Mouse (Mus musculus) cerebellum, adult 11 months (tissue): ENCODE data around the gene Kl.

ENCODE experiments used
- DNase-seq: peaks from one replicate; pipeline ENCODE4 v3.0.0; 2022

Gene Kl

DNA sequence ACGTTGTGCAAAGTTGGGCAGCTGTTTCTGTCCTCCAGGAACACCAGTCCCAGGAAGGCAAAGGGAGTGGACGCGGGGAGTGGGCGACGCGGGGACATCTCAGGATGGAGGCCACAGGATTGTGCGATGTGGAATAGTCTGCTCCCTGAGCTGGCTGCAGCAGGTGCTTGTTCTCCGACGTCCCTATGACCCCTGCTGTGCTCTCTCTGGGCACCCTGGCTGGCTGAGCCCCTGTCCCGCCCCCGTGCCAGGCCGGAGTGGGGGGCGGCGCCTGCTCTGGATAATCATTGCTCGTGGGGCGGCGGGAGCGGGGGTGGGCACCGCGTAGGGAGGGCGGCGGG is at the start of gene Kl:
Gene Kl (plus strand): TSS at position 280 of the 341 bp plus-strand sequence.
- no peak for DNase-seq

GRCm38 (mm10) chr5:150906053-150907040 is 46.1 kb upstream of the Kl start:
- no peak for DNase-seq

DNA sequence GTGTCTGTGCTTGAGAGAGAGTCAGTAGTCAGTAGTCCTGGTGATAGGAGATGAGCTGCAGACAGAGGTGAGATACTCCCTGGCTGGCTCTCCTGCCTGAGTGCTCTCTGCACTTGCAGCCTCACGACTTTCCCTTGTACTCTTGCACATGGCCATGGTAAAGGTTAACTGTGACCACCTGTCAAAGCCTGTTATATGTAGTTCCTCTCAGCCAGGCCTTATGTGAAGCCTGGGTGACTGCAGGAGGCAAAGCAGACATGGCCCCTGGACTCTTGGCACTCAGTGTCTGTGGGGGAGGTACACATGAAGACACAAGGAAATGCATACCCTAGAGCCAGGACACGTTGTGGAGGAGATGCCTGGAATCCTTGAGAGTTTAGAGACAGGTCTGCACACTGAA is 40.3 kb upstream of the Kl start:
- DNase-seq = no peak

DNA sequence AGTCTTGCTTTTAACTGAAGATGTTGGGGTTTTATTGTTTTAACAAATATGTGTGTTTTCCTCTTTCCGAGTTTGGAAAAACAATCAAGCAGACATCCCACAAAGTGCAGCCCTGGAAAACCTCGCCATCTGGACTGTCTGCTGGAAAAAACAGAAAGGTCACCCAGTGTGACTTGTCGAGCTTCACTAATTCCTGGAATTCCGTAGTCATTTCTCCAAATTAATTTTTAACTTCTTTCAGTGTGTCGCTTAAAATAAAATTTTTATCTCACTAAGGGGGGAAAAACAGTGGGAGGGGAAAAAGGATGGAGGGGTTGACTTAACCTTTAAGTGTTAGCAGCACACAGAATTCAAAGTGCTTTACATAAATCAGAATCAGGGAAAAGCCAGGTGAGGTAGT is 39.8 kb upstream of the Kl start:
- DNase-seq = no peak

GRCm38 (mm10) chr5:150915080-150916055 is 37.0 kb upstream of the Kl start:
- no peak for DNase-seq

DNA sequence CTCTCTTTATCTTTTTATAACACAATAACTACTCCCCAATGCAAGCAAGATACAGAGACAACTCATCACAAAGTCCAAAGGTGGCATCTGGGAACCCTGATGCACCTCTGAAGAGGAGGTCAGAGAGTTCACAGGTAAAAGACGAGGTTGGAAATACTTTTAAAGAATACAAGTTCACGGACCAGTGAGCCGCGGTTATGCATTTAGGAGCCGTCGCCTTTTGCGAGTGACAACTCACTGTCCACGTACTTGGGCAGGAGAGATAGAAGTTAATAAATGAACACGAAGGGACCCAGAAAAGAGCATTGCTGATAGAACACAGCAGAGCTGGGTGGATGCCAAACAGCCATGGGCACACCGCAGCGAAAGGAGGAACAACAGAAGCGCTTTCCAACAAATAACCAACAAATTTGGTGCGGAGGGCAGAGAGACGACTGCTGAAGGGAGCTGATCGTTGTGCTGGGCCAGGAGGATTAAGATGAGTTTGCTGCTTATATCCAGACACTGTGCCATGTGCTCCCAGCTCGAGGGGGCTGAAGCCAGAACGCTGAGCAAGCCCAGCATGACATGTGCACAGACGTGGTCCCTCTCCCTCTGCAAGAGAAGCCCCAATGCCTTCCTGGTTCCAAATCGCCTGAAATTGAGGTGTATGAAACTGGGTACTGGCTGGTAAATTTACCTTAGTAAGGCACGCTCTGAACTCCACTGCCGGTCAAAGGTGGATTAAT is 35.1 kb upstream of the Kl start:
- no peak for DNase-seq

DNA sequence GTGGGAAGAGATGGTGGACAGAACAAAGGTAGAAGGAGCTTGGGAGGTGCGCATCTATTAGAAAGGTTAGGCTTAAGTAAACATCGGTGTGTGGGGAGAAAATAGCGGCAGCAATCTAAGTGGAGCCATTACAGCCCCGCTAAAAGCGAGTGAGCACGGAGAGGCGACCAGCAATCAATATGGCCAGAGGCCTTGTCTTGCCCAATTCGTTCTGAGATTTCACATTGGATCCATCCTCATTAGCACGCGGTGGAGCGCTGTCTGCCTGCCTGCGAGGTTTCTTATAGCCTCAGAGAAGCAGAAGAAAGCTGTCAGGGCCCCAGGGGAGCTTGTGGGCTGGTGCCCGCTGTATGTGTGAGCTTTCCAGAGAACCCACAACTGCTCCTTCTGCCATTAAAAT is 33.8 kb upstream of the Kl start:
- no peak for DNase-seq

GRCm38 (mm10) chr5:150919269-150919668 is 33.1 kb upstream of the Kl start:
- no peak for DNase-seq

DNA sequence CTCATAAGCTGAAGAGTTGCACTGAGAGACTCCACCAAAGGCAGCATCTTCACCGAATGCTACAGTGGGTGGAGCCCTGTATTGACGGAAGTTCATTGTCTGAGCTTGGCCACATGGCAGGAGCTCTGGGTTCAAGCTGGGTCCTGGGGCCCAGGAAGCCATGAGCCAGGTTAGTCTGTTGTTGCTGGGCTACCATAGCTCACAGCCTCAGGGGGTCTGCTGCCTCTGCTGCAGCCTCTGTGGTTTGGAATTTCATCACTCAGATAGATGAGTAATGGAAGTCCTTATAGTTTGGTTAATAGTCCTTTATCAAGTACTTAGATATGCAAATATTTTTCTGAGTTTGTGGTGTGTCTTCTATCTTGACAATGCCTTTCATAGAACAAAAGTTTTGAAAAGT is 32.4 kb upstream of the Kl start:
- no peak for DNase-seq

DNA sequence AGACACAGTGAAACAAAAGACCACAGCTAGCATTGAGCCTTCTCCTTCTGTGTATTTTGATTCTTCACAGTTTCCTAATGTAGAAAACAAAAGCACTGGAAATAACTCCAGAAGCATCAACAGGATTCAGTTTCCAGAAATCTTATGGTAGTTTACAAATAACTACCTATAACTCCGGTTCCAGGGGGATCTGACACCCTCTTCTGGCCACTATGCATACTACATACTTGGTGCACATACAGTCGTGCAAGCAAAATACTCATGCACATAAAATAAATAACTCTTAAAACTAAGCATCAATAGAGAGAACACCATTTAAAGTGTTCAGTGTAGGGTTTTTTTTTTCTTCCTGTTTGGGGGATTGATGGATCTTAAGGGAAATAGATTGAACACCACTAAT is 23.0 kb upstream of the Kl start:
- DNase-seq = no peak

DNA sequence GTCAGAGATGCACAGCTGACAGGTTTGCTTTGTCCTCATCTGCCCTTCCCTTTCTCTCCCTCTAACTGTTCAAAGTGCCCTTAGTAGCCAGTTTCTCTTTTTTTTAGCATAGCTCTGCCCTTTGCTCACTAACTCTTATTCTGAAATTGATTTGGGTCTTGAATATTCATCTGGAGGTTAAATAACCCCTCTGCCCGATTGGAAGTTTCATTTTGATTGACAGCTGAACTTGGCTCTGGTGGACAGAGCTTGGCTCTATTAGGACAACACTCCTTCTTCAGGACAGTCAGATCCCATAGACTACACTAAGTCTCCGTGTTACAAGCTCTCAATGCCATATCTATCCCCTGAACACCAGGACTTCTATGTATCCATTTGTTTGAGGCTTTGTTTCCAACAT is 19.8 kb upstream of the Kl start:
- no peak for DNase-seq

GRCm38 (mm10) chr5:150936213-150936612 is 16.2 kb upstream of the Kl start:
- peak; percentile 20 for DNase-seq

DNA sequence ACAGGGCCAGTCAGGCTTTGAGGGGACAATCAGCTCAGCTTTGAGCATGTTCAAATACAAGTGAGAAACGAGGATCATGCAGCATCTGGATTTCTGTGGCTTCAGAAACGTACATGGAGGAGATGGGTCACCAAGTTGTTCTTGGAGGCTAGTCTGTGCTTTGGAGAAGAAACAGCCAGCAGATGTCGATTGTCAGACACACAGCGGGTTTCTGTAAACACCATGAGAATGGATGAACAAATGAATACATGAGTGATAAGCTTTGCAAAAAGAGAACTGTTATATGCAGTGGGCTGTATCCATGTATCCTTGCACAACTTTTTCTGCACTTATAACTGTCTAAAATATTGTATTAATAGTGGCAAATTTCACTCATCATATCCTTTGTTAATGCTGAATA is 15.6 kb upstream of the Kl start:
- no peak for DNase-seq

- DNase-seq = no peak
Measured at GRCm38 (mm10) chr5:150937501-150937900, 14.9 kb upstream of the Kl start.

GRCm38 (mm10) chr5:150945576-150945975 is 6.8 kb upstream of the Kl start:
- no peak for DNase-seq

- no peak for DNase-seq
Measured at GRCm38 (mm10) chr5:150949131-150949530, 3.3 kb upstream of the Kl start.

DNA sequence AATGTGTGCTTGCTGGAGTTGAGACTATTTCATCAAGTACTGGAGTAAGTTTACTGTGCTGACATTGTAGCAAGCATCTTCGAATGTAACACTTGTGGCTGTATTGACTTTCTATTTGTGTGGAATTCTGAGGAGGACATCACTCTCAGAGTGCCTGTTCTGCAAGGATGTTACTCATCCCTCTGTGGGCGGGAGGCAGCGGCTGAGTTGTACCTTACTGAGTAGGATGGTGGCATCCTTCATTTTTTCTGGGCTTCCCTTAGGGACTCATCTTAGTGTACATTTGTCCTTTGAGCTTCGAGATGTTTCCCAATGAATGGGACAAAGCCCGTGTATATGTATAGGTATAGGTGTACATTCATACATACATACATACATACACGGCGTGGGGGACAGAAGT is 1.1 kb upstream of the Kl start:
- no peak for DNase-seq

DNA sequence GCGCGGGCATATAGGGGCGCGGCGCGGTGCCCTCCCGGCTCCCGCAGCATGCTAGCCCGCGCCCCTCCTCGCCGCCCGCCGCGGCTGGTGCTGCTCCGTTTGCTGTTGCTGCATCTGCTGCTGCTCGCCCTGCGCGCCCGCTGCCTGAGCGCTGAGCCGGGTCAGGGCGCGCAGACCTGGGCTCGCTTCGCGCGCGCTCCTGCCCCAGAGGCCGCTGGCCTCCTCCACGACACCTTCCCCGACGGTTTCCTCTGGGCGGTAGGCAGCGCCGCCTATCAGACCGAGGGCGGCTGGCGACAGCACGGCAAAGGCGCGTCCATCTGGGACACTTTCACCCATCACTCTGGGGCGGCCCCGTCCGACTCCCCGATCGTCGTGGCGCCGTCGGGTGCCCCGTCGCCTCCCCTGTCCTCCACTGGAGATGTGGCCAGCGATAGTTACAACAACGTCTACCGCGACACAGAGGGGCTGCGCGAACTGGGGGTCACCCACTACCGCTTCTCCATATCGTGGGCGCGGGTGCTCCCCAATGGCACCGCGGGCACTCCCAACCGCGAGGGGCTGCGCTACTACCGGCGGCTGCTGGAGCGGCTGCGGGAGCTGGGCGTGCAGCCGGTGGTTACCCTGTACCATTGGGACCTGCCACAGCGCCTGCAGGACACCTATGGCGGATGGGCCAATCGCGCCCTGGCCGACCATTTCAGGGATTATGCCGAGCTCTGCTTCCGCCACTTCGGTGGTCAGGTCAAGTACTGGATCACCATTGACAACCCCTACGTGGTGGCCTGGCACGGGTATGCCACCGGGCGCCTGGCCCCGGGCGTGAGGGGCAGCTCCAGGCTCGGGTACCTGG is 488 bp downstream of the Kl start:
- no peak for DNase-seq

DNA sequence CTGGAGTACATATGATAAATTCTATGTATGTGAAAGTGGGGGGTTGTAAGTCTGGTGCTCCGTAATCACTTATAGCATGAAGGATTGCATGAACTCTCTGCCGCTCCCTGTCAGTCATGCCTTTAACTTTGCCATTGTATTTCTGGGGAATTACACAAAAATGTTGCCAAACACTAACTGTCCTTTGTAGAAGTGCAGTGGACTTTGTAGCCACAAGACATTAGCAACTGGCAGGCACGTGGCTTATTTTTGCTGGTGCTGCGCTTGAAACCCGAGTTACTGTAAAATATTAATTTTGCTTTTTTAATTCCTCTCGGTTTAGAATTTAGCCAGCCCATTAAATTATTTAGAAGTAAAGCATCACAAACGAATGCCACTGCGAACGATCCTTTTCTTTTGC is 2.4 kb downstream of the Kl start:
- DNase-seq = no peak

GRCm38 (mm10) chr5:150959861-150960260 is 7.5 kb downstream of the Kl start:
- DNase-seq = no peak

DNA sequence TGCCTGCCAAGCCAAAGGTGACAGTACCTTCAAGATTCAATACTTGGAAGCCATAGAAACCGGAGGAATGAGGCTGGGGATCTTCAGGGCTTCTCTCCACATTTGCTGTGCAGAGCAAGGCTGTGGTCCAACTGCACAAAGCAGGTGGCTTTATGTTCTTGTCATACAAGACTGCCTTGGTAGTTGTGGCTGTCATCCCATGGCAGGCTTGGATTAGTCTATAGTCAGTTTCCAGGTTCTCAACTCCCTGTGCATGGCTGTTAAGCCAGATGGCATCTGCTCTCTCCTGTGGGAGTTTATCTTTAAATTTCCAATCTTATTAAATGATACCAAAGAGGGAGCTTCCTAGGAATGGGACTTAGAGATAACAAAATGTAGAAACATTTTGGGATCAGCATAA is 9.2 kb downstream of the Kl start:
- no peak for DNase-seq

GRCm38 (mm10) chr5:150962756-150963155 is 10.3 kb downstream of the Kl start:
- no peak for DNase-seq
